Mouse (Mus musculus) heart, postnatal 0 days (tissue): ENCODE results near the gene Gm13030. TPM values are rescaled to one million over a fixed set of nuclear protein-coding genes. Genes with fewer than 3 reads are reported as not detected.

Experiments
- ATAC-seq: fragments of 200-750 bp; cut with Nextera tagmentation; 2 replicates; pipeline ENCODE4 v1.8.0; 2017; ENCODE audit warnings: low read depth, moderate number of reproducible peaks, moderate library complexity; ENCODE audit not compliant: insufficient read depth
- DNase-seq: peaks from one replicate; pipeline ENCODE4 v3.0.0-alpha.2; 2016; ENCODE audit warnings: low spot score
- H3K27ac ChIP-seq: fragments of 300-500 bp; sonication (generic); 2 replicates; pipeline ENCODE4 v1.5.1; 2014; ENCODE audit warnings: low read depth, mild to moderate bottlenecking
- H3K27me3 ChIP-seq: fragments of 300-500 bp; sonication (generic); 2 replicates; pipeline ENCODE4 v1.6.1; 2014; ENCODE audit warnings: low read length, mixed read lengths; ENCODE audit not compliant: control insufficient read depth, insufficient read depth
- H3K36me3 ChIP-seq: fragments of 300-500 bp; sonication (generic); replicated peaks from 2 replicates; pipeline ENCODE4 v1.6.1; 2014; ENCODE audit warnings: low read length, mixed read lengths; ENCODE audit not compliant: control insufficient read depth, insufficient read depth
- H3K4me1 ChIP-seq: fragments of 300-500 bp; sonication (generic); 2 replicates; pipeline ENCODE4 v1.6.1; 2014; ENCODE audit warnings: antibody characterized with exemption; ENCODE audit not compliant: control insufficient read depth, insufficient read depth
- H3K4me2 ChIP-seq: fragments of 300-500 bp; sonication (generic); 2 replicates; pipeline ENCODE4 v1.6.1; 2014; ENCODE audit warnings: low read depth, mild to moderate bottlenecking, low read length, moderate library complexity
- H3K4me3 ChIP-seq: fragments of 300-500 bp; sonication (generic); 2 replicates; pipeline ENCODE4 v1.5.1; 2014; ENCODE audit warnings: low read depth, low read length
- H3K9ac ChIP-seq: fragments of 300-500 bp; sonication (generic); replicated peaks from 2 replicates; pipeline ENCODE4 v1.6.1; 2014; ENCODE audit warnings: low read depth, low read length, mixed read lengths
- H3K9me3 ChIP-seq: fragments of 300-500 bp; sonication (generic); replicated peaks from 2 replicates; pipeline ENCODE4 v1.6.1; 2016; ENCODE audit warnings: low read length; ENCODE audit not compliant: control insufficient read depth
- CTCF ChIP-seq: IDR thresholded peaks from 2 replicates; pipeline ENCODE4 v1.5.1; 2016; ENCODE audit warnings: antibody characterized with exemption, control low read depth, low read depth
- EP300 ChIP-seq: IDR thresholded peaks from 2 replicates; pipeline ENCODE4 v1.6.1; 2016; ENCODE audit warnings: antibody characterized with exemption, low read depth
- WGBS: fragments of 180-500 bp; shearing (Covaris S2); extraction: QIAGEN DNeasy Blood & Tissue Kit; methylation state at CpG from one replicate; pipeline ENCODE4 v1.1.7; 2014; 5-methylcytosine and 5-hydroxymethylcytosine counted together
- polyA plus RNA-seq: library from polyadenylated mRNA; unstranded; fragments of >200 nt; fragmentation: Nextera tagmentation; extraction: Ambion mirVana; gene quantifications from 2 replicates; pipeline ENCODE4 v1.2.1, GENCODE M21; 2015
- total RNA-seq: library from RNA; depleted of rRNA; stranded (reverse); fragments of >200 nt; gene quantifications from 2 replicates; pipeline ENCODE4 v1.2.3, GENCODE M21; 2014; ENCODE audit warnings: low replicate concordance

Gene Gm13030
- total and polyA plus RNA-seq, 2 experiments from 2014 or later, result not detected

DNA sequence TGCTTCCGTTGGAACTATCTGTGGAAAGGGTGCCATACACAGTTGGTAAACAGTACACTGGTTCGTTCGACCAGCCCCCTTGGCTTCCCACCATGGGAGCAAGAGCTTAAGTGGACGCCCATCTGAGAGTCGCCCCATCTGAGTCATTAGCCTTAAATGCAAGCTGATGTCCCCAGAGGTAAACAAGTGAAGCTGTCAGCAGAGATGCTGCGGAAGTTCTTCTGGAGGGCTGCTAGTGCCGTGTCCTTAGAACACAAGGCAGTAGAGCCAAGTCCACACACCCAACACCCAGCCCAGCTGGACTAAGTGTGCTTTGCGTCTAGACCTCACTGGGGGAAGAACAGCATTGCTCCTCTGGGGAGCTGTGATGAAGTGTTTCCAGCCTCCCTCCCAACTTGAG is 15.9 kb upstream of the Gm13030 start:
- Histone ChIP-seq H3K27me3 (no peaks in the 10 kb centered on the region), H3K4me3 (no peak overlapping the region), H3K4me1 (no peaks in the 10 kb centered on the region), H3K9me3 (no peaks in the 10 kb centered on the region), H3K4me2 (no peak overlapping the region), H3K36me3 (peaks cover 16% of the 10 kb centered on the region), H3K27ac (no peak overlapping the region), H3K9ac (no peak overlapping the region)
- TF ChIP-seq CTCF (no peak), EP300 (no peak)
- DNase-seq (no peak), ATAC-seq (no peak)
- 70% methylated on average over 8 of the region's 8 CpGs for WGBS

DNA sequence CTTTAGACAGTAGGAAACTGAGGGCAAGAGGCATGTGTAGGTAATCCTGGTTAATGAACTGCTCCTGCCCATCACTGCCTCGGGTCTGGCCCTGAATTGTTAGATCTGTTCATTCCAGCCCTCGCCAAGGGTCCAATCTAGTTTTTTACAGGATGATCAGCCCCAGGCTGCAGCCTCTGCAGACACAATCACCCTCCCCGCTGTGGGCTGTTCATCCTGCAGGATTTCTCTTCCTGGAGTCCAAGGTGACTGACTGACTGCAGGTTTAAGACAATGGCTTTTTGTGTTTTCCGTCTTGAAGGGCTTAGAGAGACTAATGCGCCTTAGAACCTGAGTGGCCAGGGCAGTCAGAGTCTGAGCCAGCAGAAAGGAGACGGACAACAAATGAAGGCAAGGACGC is 15.4 kb upstream of the Gm13030 start:
- Histone ChIP-seq H3K36me3 (peaks cover 11% of the 10 kb centered on the region; the same call in 1 of the 2 replicates), H3K4me1 (no peaks in the 10 kb centered on the region), H3K27me3 (0 out of 2 replicates have a peak, but pooled peaks cover under 1% of the 10 kb centered on the region), H3K4me3 (no peak overlapping the region), H3K9ac (no peak overlapping the region), H3K4me2 (no peak overlapping the region), H3K9me3 (no peaks in the 10 kb centered on the region), H3K27ac (no peak overlapping the region)
- DNase-seq (no peak), ATAC-seq (no peak)
- 61% methylated on average over 7 of the region's 7 CpGs for WGBS
- no peak for TF ChIP-seq EP300
- TF ChIP-seq CTCF, result no peak

GRCm38 (mm10) chr4:138884261-138884660 is 10.5 kb upstream of the Gm13030 start:
- 14% methylated on average over 6 of the region's 6 CpGs for WGBS
- ATAC-seq (no peak), DNase-seq (peak; percentile 40)
- TF ChIP-seq EP300 (no peak), CTCF (peak; percentile 89)
- Histone ChIP-seq H3K4me1 (no peaks in the 10 kb centered on the region), H3K27ac (no peak overlapping the region), H3K4me2 (no peak overlapping the region), H3K36me3 (no peaks in the 10 kb centered on the region), H3K9ac (no peak overlapping the region), H3K9me3 (no peaks in the 10 kb centered on the region), H3K27me3 (peaks cover 16% of the 10 kb centered on the region; the same call in 1 of the 2 replicates), H3K4me3 (no peak overlapping the region)

DNA sequence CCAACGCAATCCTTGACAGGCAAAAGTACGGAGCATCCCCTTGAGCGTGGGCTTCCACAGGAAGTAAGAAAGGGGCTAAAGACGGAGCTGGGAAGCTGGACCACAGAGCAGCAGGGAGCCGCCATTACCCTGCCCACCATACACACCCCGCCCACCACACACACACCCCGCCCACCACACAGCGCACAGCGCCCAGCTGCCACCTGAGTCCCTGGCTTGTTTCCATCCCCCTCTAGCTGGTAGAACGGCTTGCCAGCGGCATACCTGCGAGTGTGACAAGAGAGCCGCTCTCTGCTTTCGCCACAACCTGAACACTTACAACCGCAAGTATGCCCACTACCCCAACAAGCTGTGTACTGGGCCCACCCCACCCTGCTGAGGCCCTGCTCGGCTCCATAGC is 8.4 kb upstream of the Gm13030 start:
- Histone ChIP-seq H3K27me3 (peaks cover 16% of the 10 kb centered on the region; the same call in 1 of the 2 replicates), H3K4me2 (no peak overlapping the region), H3K36me3 (no peaks in the 10 kb centered on the region), H3K9ac (no peak overlapping the region), H3K9me3 (no peaks in the 10 kb centered on the region), H3K4me3 (no peak overlapping the region), H3K4me1 (no peaks in the 10 kb centered on the region), H3K27ac (no peak overlapping the region)
- ATAC-seq (no peak), DNase-seq (no peak)
- WGBS, result 11% methylated on average over 15 of the region's 16 CpGs
- TF ChIP-seq CTCF, result no peak
- TF ChIP-seq EP300, result no peak

DNA sequence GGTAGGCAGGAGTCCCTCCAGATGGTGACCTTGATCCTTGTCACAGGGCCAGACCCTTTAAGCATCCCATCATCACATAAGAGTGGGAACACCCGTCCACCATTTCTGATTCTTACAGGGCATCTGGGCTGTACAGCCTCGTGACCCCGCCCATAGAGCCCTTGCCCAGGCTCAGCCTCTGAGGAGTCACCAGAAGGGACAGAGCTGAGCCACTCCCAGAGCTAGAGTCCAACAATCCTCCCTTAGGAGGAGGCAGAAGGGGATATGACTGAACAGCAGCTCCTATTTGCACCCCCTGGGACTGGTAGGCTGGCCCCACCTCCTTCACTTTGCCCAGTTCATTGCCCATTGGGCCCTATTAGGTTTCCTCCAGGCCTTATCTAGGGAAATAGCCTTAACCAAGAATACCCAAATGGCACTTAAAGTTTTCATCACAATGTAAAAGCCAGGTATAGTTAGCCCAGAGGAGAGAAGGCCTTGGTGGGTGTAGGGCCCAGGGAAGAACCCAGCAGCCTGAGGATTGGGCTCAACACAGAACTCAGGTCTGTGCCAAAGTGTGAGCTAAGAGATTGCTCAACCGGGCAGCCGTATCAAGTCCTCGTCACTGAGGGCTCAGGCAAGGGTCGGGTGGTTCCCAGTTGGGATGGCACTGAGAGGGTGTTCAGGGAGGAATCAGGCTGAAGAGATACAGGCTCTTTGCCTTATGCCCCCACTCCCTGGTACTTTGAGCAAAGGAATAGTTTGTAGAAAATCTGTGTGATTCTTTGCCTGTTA is 7.2 kb upstream of the Gm13030 start:
- Histone ChIP-seq H3K27ac (no peak overlapping the region), H3K36me3 (no peaks in the 10 kb centered on the region), H3K4me1 (no peaks in the 10 kb centered on the region), H3K9me3 (no peaks in the 10 kb centered on the region), H3K4me3 (no peak overlapping the region), H3K4me2 (no peak overlapping the region), H3K27me3 (peaks cover 16% of the 10 kb centered on the region; the same call in 1 of the 2 replicates), H3K9ac (no peak overlapping the region)
- no peak for ATAC-seq
- no peak for DNase-seq
- TF ChIP-seq EP300, result no peak
- TF ChIP-seq CTCF, result no peak
- 67% methylated on average over 7 of the region's 7 CpGs for WGBS
